Mouse (Mus musculus): ENCODE data around the gene Nrg3.

The Nrg3 gene

DNA sequence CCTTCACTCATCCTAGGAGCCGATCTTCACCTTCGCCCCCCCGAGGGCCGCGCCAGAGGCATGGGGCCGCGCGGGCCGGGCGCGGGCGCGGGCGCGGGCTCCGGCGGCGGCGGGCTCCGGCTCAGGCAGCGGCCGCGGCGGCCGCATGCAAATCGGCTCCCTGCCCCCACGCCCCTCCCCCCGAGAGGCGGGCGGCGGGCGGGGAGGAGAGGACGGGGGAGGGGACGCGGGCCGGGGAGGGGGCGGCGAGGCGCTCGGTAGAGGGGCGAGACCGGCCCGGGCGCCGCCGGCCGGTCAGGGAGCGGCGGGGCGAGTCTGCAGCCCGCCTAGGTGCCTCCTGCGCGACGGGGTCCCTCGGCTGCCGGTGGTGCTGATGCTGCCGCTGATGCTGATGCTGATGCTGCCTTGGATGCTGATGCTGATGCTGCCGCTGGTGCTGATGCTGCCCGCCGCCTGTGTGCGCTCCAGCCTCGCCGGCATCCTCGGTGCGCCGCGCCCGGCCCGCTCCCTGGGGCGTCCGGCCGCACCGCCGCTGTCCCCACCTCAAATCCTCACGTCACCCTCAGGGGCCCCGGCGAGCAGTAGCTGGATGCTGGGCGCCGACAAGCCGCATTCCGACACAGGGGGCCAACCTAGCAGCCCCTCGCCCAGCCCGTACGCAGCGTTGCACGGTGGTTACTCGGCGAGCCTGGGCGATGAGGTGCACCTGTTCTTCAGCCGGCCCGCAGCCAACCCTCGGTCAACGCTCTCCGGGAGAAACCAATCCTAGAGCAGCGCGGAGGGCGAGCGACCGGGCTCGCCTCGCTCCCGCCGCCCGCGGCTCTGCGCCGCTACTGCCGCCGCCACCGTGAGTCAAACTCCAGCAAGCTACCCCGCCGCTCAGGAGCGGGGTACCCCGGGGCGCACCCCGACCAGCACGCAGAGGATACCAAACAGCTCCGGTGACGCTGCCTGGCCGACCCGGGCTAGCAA lies at the start of gene Nrg3:
Gene Nrg3, minus strand, starts transcription at position 299 of the 972 bp plus-strand sequence.
- DNase-seq (ENCODE audit: extremely low spot score, low spot score): peak; percentile 68

DNA sequence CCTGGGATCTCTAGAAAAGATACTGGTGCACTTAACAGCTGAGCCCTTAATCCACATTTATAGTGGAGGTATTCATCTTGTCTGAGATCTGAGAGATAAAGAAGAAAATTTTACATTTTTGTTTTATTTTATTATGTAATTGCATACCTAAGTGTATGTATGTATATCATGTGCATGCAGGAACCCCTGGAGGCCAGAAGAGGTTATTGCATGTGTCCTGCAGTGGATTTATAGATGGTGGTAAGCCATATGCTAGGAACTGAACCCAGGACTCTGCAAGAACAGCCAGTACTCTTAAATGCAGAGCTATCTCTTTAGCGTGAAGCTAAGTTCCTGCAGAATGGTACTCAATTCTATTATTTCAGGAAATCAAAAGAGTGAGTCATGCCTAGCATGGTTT lies 36.1 kb upstream of the Nrg3 start:
- no peak for DNase-seq (ENCODE audit: extremely low spot score, low spot score)

DNA sequence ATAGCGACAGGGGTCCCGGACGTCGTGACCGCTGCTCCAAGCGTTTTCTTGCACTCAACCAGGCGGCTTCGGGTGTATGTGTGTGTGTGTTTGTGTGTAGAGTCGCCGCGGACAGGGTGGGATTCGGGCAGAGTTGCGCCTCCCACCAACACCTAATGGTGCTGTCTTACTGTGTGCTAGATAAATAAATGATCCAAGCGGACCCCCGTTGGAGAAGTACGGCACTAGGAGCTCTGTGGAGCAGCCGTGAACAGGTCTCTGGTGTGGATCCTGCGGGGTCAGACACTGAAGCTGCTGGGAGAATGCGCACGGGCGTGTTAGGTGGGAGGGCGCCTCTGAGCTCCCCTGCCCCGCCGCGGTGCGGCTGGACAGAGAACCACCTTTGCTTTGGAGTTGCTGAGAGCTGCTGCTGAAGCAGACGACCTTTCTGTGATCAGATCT lies 903 bp upstream of the Nrg3 start:
- DNase-seq (ENCODE audit: extremely low spot score, low spot score): peak; percentile 55

DNA sequence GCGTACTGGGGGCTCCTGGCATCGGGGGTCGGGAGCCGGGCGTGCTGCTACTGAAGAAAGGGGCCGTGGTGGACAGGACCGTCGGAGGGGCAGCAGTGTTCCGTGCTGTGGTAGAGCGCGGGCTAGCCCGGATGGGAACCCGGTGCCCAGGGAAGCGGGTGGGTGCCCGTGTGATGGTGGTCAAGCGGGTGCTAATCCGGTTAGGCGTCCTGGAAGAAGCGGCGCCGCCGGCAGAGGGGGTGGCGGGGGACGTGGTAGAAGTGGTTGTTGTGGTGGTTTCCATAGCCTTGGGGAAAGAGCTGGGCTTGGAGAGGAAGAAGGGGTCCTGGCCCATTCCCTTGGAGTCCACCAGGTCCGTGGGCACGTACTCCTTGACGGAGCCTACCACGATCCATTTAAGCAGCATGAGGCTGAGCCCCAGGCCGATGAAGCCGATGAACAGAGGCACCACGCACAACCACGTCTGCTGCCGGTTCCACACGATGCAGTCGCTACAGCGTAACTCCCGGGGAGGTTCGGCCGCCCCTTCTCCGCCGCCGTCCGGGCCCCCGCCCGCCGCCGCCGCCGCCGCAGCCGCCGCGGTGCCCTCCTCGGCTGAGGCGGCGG lies 639 bp downstream of the Nrg3 start:
- no peak for DNase-seq (ENCODE audit: extremely low spot score, low spot score)

GRCm38 (mm10) chr14:39471236-39471981 lies 1.5 kb downstream of the Nrg3 start:
- no peak for DNase-seq (ENCODE audit: extremely low spot score, low spot score)

- DNase-seq (ENCODE audit: extremely low spot score, low spot score): no peak
Measured at GRCm38 (mm10) chr14:39445501-39445900, 27.4 kb downstream of the Nrg3 start.

- DNase-seq (ENCODE audit: extremely low spot score, low spot score): no peak
Measured at GRCm38 (mm10) chr14:39428503-39428902, 44.4 kb downstream of the Nrg3 start.

DNA sequence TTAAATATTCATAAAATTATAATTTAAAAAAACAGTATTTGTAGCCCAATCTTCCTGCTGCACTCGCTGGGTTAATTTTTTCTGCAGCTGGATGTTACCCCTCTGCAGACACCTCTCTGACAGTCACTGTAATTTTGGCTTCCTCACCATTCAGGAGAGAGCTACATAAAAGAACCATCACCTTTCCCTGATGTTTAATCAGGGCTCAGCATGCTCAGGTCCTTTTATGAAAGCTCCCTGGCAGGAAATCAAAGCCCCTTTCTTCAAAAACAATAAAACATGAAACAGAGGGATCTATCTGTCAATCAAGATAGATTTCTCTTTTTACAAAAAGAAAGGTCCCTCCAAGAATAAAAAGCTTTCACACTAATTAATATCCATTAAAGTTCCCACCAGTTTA lies 51.0 kb downstream of the Nrg3 start:
- no peak for DNase-seq (ENCODE audit: extremely low spot score, low spot score)

- DNase-seq (ENCODE audit: extremely low spot score, low spot score): no peak
Measured at GRCm38 (mm10) chr14:39413270-39413669, 59.6 kb downstream of the Nrg3 start.

- DNase-seq (ENCODE audit: extremely low spot score, low spot score): no peak
Measured at GRCm38 (mm10) chr14:39386845-39387244, 86.0 kb downstream of the Nrg3 start.

GRCm38 (mm10) chr14:39381321-39381720 lies 91.6 kb downstream of the Nrg3 start:
- DNase-seq (ENCODE audit: extremely low spot score, low spot score): no peak

- DNase-seq (ENCODE audit: extremely low spot score, low spot score): no peak
Measured at GRCm38 (mm10) chr14:39373220-39373619, 99.7 kb downstream of the Nrg3 start.

DNA sequence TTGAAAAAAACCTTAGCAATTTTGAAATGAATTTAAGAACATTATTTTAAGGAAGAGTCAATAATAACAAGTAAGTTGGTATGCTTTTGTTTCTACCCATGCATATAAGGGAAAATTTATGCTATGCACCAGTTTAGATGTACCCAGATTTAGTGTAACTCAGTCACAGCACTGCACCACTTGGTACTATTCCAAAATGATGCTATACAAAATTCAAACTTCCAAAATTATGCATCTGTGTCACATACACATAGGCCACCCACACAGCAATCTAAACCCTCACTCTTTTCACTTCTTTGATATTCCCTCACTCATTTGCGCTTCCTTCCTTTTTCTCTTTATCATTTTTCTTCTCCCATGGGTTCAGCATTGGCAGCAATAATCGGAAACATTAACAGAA lies 116.6 kb downstream of the Nrg3 start:
- DNase-seq (ENCODE audit: extremely low spot score, low spot score): no peak

DNA sequence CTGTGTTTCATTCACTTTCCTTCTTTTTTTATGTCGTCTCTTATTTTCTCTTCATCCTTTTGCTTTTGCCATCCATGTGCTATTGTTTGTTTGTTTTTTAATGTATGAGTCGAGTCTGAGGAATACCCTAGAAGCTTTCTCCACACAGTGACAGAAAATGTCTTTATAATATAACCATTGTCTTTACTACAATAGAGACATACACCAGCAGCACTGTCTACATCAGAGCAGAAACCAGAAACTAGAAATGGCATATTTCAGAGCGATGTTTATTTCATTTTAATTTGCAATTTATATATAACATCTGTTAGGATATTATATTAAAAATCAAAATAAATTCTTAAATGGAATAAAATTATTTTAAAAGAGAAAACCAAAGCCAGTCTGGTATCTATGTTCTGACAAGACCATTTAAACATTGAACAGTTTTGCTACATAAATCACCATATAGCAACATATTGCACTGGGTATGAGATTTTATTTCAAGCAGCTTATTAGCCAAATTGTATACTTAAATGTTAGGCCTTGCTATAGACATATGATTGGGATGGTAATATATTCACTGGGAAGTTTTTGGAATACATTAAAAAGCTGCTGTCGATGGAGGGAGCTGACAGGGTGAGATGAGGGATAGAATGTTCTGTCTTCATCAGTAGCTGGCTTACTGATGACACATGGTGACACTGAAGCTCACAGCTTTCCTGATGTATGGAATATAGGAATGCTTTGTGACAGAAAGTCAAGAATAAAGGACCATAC lies 120.7 kb downstream of the Nrg3 start:
- no peak for DNase-seq (ENCODE audit: extremely low spot score, low spot score)

DNA sequence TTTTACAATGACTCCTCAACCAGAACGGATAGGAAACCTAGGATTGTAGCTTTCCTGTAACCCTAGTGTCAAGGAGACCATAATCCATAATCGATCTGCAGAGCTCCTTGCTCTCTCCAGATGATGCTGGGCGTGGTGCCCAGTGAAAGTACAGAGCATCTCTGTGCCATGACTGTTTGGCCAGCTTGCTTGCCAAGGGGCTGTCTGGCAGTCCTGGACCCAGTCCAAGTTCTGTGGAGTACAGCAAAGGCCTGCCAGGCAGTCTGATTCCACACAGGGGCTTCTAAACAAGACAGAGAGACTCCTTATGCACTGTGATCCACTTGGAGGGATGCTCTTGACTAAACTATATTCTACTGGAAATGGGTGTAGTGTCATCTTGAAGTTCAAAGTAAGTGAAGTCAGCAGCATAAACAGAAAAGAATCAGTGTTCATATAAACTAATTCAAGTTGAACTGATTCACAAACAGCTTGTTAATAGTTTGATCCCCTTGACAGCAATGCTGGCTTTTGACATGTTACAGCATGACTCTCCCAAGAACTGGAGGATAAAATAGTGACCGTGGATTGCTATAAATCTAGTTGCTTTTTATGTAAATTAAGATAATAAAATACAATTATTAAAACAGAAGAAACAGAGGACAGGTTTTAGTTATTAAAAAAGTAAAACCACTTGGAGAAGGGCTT lies 155.3 kb downstream of the Nrg3 start:
- no peak for DNase-seq (ENCODE audit: extremely low spot score, low spot score)

- no peak for DNase-seq (ENCODE audit: extremely low spot score, low spot score)
Measured at GRCm38 (mm10) chr14:39314111-39314510, 158.8 kb downstream of the Nrg3 start.

GRCm38 (mm10) chr14:39265121-39265520 lies 207.8 kb downstream of the Nrg3 start:
- no peak for DNase-seq (ENCODE audit: extremely low spot score, low spot score)

GRCm38 (mm10) chr14:39264422-39264821 lies 208.5 kb downstream of the Nrg3 start:
- no peak for DNase-seq (ENCODE audit: extremely low spot score, low spot score)

- no peak for DNase-seq (ENCODE audit: extremely low spot score, low spot score)
Measured at GRCm38 (mm10) chr14:39261016-39261415, 211.9 kb downstream of the Nrg3 start.

GRCm38 (mm10) chr14:39255391-39255790 lies 217.5 kb downstream of the Nrg3 start:
- DNase-seq (ENCODE audit: extremely low spot score, low spot score): no peak

GRCm38 (mm10) chr14:39240267-39240666 lies 232.6 kb downstream of the Nrg3 start:
- DNase-seq (ENCODE audit: extremely low spot score, low spot score): no peak
